Mouse (Mus musculus): Measurements from ENCODE around the gene Tdrd1. TPM values are rescaled to one million over a fixed set of nuclear protein-coding genes. Genes with fewer than 3 reads are reported as not detected.
A peak's percentile ranks its signal among the peaks of the same experiment; 100 is the strongest.

The Tdrd1 gene
- total RNA-seq, 2 experiments from 2014 or later = 0.16 to 0.17 TPM

GRCm38 (mm10) chr19:56822448-56822836 lies 3.6 kb upstream of the Tdrd1 start:
- DNase-seq (ENCODE audit: low spot score in 2 of 2) = no peak

GRCm38 (mm10) chr19:56828305-56828704 lies 2.3 kb downstream of the Tdrd1 start:
- no peak for DNase-seq (ENCODE audit: low spot score in 2 of 2)

- no peak for DNase-seq (ENCODE audit: low spot score in 2 of 2)
These were observed 3.3 kb downstream of the Tdrd1 start for GRCm38 (mm10) chr19:56829267-56829666.

GRCm38 (mm10) chr19:56830163-56830562 lies 4.2 kb downstream of the Tdrd1 start:
- DNase-seq (ENCODE audit: low spot score in 2 of 2) = no peak

GRCm38 (mm10) chr19:56835340-56835739 lies 9.3 kb downstream of the Tdrd1 start:
- no peak for DNase-seq (ENCODE audit: low spot score in 2 of 2)

- DNase-seq (ENCODE audit: low spot score in 2 of 2) = no peak
These were observed 13.1 kb downstream of the Tdrd1 start for GRCm38 (mm10) chr19:56838942-56839706.

GRCm38 (mm10) chr19:56842974-56843373 lies 17.0 kb downstream of the Tdrd1 start:
- no peak for DNase-seq (ENCODE audit: low spot score in 2 of 2)

GRCm38 (mm10) chr19:56852590-56852989 lies 26.6 kb downstream of the Tdrd1 start:
- no peak for DNase-seq (ENCODE audit: low spot score in 2 of 2)

GRCm38 (mm10) chr19:56856455-56856854 lies 30.4 kb downstream of the Tdrd1 start:
- no peak for DNase-seq (ENCODE audit: low spot score in 2 of 2)

- no peak for DNase-seq (ENCODE audit: low spot score in 2 of 2)
These were observed 41.7 kb downstream of the Tdrd1 start for GRCm38 (mm10) chr19:56867701-56868100.

- DNase-seq (ENCODE audit: low spot score in 2 of 2) = peak in 1 of 2 experiments; percentile 3
These were observed 48.0 kb downstream of the Tdrd1 start, which contains the start of gene Vwa2 for GRCm38 (mm10) chr19:56873816-56874600. Vwa2 (plus strand) TSS chr19:56874249.

- DNase-seq (ENCODE audit: low spot score in 2 of 2) = no peak
These were observed 48.7 kb downstream of the Tdrd1 start for GRCm38 (mm10) chr19:56874601-56875315.

- no peak for DNase-seq (ENCODE audit: low spot score in 2 of 2)
These were observed 51.4 kb downstream of the Tdrd1 start for GRCm38 (mm10) chr19:56877364-56877763.

- DNase-seq (ENCODE audit: low spot score in 2 of 2) = no peak
These were observed 61.9 kb downstream of the Tdrd1 start for GRCm38 (mm10) chr19:56887879-56888278.

- DNase-seq (ENCODE audit: low spot score in 2 of 2) = no peak
These were observed 62.6 kb downstream of the Tdrd1 start for GRCm38 (mm10) chr19:56888654-56889053.

GRCm38 (mm10) chr19:56891438-56891837 lies 65.4 kb downstream of the Tdrd1 start:
- no peak for DNase-seq (ENCODE audit: low spot score in 2 of 2)

- DNase-seq (ENCODE audit: low spot score in 2 of 2) = no peak
These were observed 66.6 kb downstream of the Tdrd1 start for GRCm38 (mm10) chr19:56892586-56892985.

- no peak for DNase-seq (ENCODE audit: low spot score in 2 of 2)
These were observed 67.3 kb downstream of the Tdrd1 start for GRCm38 (mm10) chr19:56893326-56893725.

- DNase-seq (ENCODE audit: low spot score in 2 of 2) = no peak
These were observed 71.6 kb downstream of the Tdrd1 start for GRCm38 (mm10) chr19:56897654-56898053.

GRCm38 (mm10) chr19:56904095-56904494 lies 78.1 kb downstream of the Tdrd1 start:
- no peak for DNase-seq (ENCODE audit: low spot score in 2 of 2)

- no peak for DNase-seq (ENCODE audit: low spot score in 2 of 2)
These were observed 79.4 kb downstream of the Tdrd1 start for GRCm38 (mm10) chr19:56905395-56905794.

- DNase-seq (ENCODE audit: low spot score in 2 of 2) = no peak
These were observed 81.8 kb downstream of the Tdrd1 start for GRCm38 (mm10) chr19:56907850-56908249.
